Mouse (Mus musculus) urinary bladder, adult 2 months (tissue): Measurements from ENCODE around the gene Fbln2. TPM values are rescaled to one million over a fixed set of nuclear protein-coding genes. Genes with fewer than 3 reads are reported as not detected.

Source experiments
- DNase-seq: peaks from one replicate; pipeline ENCODE4 v3.0.0; 2022; ENCODE audit warnings: low spot score
- polyA plus RNA-seq: library from polyadenylated mRNA; depleted of rRNA; stranded (reverse); fragments of >200 nt; gene quantifications from 2 replicates; pipeline ENCODE4 v1.2.3, GENCODE M21; 2012

Gene Fbln2
- polyA plus RNA-seq, 1 experiment = 60.4 TPM

DNA sequence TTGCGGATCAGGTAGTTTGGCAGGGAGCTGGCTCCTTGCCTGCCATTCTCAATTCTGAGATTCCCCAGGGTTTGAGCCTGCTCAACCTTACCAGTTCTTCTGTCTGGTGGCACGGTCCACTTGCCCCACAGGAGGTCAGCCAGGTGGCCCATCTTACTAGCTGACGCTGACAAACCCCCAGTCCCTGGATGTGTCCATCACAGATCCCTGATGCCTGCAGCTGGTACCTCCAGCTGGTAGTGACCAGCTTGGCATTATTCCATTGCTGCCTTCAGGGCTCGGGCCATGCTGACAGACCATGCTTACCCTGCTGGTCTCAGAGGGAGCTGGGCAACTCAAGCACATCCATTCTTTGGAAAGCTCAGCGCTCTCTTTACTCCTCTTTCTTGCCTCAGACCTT lies 18.7 kb downstream of the Fbln2 start:
- DNase-seq = no peak

DNA sequence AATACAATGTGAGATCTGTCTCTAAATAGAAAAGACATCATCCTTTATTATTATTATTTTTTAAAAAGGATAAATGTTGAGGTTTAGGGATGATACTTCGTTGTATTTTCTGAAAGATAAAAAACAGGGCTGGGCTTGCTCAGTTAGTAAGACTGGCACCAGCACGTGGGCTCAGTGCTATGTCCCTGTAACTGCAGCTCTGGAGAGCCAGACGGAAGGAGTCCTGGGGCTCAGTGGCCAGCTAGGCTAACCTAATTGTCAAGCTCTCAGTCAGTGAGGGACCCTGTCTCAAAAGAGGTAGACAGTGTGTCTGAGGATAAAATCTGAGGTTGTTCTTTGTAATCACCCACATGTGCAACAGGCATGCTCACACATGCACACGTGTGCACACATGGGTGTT lies 19.3 kb downstream of the Fbln2 start:
- no peak for DNase-seq

- DNase-seq = no peak
Observed at GRCm38 (mm10) chr6:91233011-91233410, 20.8 kb downstream of the Fbln2 start.

- no peak for DNase-seq
Observed at GRCm38 (mm10) chr6:91233424-91234015, 21.3 kb downstream of the Fbln2 start.

- no peak for DNase-seq
Observed at GRCm38 (mm10) chr6:91236006-91236405, 23.8 kb downstream of the Fbln2 start.

DNA sequence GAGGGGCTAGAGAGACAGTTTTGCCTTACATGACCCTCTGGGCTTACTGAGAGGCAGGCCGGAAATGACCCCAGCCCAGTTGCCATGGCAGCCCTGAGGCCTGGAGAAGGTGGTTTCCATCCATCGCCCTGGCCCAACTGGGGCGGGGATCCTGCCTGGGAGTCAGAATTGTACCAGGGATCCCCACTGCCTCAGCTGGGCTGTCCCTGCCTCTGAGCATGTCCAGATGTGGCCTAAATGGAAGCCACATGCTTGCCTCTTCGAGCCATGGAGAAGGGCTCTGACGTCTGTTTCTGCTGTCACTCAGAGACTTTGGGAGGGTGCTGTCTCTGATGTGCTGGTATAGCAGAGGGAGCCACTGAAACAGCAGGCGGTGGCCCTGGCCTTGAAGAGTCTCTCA lies 24.2 kb downstream of the Fbln2 start:
- DNase-seq = no peak

DNA sequence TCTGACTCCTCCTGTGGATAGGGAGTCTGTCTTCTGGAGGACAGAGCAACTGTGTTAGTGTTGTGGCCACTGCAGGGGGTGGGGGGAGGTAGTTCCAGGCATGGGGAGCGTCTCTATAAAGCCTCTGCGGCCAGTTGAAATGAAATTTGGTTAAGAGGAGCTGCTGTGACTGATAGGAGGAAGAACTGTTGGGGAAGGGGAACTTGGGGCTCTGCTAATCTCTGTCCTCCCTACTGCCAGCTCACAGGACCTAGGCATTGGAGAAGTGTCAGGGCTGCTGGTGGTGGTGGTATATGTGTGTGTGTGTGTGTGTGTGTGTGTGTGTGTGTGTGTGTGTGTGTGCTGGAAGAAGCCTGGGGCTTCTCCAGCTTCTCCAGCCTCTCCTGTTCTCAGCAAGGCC lies 25.0 kb downstream of the Fbln2 start:
- no peak for DNase-seq

DNA sequence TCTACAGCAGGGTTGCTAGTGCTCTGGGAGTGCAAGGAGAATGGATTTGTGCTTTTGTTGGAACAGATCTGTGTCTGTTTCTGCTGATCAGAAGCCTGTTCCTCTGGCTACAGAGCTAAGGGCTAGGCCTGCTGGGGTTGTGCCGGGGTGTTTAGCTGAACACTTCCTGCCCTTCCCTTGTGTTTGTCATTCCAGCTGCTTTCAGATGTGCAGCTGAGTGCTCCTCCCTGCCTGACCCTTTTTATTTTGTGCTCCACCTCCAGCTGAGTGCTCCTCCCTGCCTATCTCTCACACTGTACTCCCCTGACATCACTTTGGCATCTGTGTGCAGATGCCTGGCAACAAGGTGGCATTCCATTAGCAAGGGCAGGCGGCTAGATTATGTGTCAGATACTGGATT lies 28.3 kb downstream of the Fbln2 start:
- DNase-seq = no peak

- DNase-seq = no peak
Observed at GRCm38 (mm10) chr6:91240964-91241363, 28.7 kb downstream of the Fbln2 start.

GRCm38 (mm10) chr6:91243395-91243794 lies 31.1 kb downstream of the Fbln2 start:
- no peak for DNase-seq

GRCm38 (mm10) chr6:91244331-91244730 lies 32.1 kb downstream of the Fbln2 start:
- no peak for DNase-seq

GRCm38 (mm10) chr6:91245331-91245730 lies 33.1 kb downstream of the Fbln2 start:
- DNase-seq = no peak

GRCm38 (mm10) chr6:91247343-91247742 lies 35.1 kb downstream of the Fbln2 start:
- DNase-seq = no peak

GRCm38 (mm10) chr6:91248627-91249026 lies 36.4 kb downstream of the Fbln2 start:
- no peak for DNase-seq

- DNase-seq = no peak
Observed at GRCm38 (mm10) chr6:91249797-91250196, 37.5 kb downstream of the Fbln2 start.

- DNase-seq = no peak
Observed at GRCm38 (mm10) chr6:91259440-91260120, 47.3 kb downstream of the Fbln2 start.

DNA sequence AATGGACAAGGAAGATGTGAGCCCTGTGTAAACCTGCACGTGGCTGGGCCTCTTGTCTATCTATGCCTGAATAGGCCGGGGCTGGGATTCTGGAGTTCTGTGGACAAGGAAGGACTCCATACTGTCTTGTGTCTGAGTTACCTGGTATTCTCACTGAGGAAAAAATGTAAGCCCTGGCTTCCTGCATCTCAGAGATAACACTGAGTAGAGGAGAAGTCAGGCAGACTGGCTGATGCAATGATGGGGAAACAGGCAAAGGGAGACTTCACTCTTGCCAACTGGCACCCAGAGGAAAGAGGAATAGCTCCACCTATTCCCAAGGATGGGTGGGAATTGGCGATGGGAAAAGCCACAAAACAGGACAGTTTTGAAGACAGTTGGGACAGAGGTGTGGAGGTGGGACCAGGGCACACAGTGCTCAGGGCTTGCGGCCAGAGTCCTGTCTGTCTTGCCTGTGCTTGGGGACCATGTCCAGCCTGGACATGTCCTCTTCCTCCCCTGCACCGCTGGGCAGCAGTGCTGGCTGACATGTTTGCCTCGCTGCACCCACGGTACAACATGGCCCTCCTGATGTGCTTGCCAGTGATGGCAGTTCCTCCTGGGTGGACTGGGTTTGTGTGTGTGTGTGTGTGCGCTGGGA lies 48.2 kb downstream of the Fbln2 start:
- DNase-seq = no peak

- DNase-seq = no peak
Observed at GRCm38 (mm10) chr6:91260987-91261367, 48.7 kb downstream of the Fbln2 start.

DNA sequence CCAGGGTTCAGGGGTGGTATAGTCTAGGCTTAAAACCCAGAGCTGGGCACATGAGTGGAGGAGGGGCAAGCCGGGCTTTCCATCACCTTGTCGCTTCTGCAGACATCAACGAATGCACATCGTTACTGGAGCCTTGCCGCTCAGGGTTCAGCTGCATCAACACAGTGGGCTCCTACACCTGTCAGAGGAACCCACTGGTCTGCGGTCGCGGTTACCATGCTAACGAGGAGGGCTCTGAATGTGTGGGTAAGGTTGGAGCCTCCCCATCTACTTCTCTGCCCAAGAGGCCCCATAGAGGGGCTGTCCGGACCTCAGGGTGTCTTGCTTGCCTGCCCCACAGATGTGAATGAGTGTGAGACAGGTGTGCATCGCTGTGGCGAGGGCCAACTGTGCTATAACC lies 53.4 kb downstream of the Fbln2 start:
- no peak for DNase-seq

GRCm38 (mm10) chr6:91266647-91267046 lies 54.4 kb downstream of the Fbln2 start:
- DNase-seq = no peak

DNA sequence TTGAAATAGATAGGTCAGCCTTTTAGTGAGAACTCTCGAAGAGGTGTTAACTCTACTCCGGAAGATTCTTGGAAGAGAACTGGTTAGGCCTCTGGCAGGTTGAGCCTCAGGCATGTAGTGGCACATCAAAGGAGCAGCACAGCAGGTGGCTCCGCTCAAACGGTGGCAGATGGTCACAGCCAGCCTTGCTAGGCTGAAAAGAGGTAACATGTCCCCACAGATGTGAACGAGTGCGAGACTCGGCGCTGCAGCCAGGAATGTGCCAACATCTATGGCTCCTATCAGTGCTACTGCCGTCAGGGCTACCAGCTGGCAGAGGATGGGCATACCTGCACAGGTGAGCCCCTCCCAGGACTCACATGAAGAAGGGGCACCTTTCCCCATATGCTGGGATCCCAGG lies 56.1 kb downstream of the Fbln2 start:
- DNase-seq = no peak

DNA sequence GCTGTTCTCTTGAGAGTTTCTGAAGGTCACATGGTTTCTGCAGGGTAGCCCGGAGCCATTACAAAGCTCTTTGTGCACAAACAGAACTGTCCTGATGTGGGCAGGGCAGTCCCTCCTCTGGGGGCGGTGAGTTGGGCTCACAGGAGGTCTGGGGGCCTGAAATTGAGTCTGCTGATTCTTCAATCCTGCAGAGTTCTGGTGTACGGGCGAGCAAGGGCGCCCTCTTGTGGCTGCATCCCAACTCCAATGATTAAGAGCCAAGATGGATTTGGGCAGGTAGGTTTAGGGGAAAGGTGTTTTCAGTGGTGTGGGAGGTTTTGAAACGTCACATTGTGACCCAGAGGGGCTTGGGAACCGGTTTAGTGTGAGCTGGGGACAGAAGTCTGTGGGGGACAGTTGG lies 65.3 kb downstream of the Fbln2 start:
- DNase-seq = peak; percentile 36

DNA sequence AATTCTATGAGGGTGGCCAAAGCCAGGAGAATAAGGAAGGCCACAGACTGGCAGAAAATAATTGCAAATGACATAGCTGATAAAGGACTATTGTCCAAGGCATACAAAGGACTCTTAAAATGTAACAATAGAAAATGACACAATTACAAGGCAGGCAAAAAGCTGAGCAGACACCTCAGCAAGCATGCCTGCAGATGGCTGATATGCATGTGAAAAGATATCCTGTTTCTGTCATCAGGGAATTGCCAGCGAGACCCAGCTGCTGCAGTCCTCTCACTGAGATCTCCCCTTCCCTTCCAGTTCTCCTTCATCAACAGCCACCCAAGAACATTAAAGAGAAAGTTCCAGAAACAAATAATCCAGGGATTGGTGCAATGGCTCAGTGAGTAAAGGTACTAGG lies 66.0 kb downstream of the Fbln2 start:
- no peak for DNase-seq
